Mouse (Mus musculus) testis, postnatal 14 days (tissue): ENCODE measurements around the gene Syde2.
A peak's percentile ranks its signal among the peaks of the same experiment; 100 is the strongest.

Experiments
- DNase-seq: peaks from one replicate; pipeline ENCODE4 v3.0.0; 2021; ENCODE audit warnings: low spot score

The Syde2 gene

GRCm38 (mm10) chr3:146011544-146012218, 24.0 kb downstream of the Syde2 start:
- DNase-seq, result peak; percentile 18

GRCm38 (mm10) chr3:146013490-146013889, 25.8 kb downstream of the Syde2 start:
- DNase-seq, result no peak

DNA sequence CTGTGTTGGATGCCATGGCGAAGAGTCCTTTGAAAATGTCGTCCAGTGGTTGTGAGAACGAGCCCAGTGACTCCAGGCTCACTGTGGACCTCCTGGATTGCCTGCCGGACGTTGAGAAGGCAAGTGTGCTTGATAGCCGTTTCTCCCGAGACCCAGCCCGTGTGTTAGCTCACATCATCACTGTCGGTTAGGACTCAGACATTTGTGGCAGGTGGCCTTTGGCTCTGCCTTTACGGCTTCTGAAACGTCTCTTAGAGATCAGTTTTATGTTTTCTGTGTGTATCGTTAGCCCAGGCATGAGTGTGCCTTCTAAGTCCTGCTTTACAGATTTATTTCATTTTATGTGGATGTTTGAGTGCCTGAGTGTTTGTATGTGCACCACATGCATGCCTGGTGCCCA, 26.7 kb downstream of the Syde2 start:
- DNase-seq, result no peak

- DNase-seq, result no peak
These were observed 29.3 kb downstream of the Syde2 start for GRCm38 (mm10) chr3:146016979-146017378.

GRCm38 (mm10) chr3:146017521-146017920, 29.9 kb downstream of the Syde2 start:
- DNase-seq, result no peak

GRCm38 (mm10) chr3:146022232-146022631, 34.6 kb downstream of the Syde2 start:
- no peak for DNase-seq

DNA sequence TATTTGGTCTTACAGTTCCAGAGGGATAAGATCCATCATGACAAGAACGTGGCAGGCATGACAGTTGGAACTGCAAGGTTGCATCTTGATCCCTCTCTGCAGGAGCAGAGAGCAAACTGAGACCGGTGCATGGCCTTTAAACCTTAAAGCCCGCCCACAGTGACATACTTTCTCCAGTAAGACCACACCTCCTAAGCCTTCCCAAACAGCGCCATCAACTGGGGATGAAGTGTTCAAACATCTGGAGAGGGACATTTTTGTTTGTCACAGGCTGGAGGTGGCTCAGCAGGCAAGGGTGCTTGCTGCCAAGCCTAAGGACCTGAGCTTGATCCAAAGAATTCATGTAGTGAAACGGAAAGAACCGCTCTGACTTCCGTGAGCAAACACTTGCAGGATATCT, 37.1 kb downstream of the Syde2 start:
- DNase-seq, result no peak

GRCm38 (mm10) chr3:146025499-146025898, 37.8 kb downstream of the Syde2 start:
- no peak for DNase-seq

DNA sequence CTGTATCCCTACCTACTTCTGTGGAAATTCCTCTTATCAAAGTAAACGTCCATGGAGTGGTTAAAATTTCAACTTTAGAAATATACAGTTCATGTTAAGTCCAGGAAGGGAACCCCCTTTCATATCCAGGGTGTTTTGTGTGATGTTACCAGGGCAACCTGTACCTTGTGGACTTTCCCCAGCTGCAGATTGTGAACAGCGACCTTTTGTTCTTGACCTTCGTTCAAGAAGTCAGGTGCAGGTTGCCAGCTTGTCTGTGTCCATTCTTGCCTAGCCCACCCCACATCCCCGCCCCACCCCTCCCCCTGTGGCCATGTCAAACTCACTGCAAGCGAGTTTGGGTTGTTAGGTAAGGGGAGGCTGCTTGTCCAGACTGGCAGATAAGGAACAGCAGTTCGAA, 39.4 kb downstream of the Syde2 start:
- peak; percentile 16 for DNase-seq

DNA sequence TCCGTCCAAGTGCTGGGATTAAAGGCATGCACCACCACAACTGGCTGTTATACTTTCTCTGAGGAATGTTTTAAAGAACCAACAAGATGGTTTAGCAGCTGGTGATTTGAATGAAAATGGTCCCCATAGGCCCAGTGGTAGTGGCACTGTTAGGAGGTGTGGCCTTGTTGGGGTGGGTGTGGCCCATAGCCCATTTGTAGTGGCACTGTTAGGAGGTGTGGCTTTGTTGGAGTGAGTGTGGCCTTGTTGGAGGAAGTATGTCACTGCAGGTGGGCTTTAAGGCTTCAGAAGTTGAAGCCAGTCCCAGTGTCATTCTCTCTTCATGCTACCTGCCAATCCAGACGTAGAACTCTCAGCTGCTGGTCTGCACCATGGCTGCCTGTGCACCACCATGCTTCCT, 40.7 kb downstream of the Syde2 start:
- DNase-seq, result no peak

DNA sequence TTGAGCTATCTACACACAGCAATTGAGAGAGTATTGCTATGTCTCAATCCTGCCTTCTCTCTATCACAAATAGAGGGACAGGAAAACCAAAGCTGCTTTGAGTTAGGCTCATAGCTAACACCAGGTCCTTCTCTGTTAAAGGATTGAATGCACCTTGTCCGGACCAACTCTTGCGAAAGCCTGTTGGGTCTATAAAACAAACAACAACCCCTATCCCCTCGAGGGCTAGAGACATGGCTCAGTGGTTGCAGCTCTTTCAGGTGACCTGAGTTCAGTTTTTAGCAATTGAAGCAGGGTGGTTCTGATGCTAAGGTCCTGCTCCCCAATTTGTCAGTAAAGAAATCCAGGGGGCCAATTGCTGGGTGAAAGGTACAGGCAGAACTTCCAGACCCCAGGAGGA, 41.6 kb downstream of the Syde2 start:
- DNase-seq, result no peak

DNA sequence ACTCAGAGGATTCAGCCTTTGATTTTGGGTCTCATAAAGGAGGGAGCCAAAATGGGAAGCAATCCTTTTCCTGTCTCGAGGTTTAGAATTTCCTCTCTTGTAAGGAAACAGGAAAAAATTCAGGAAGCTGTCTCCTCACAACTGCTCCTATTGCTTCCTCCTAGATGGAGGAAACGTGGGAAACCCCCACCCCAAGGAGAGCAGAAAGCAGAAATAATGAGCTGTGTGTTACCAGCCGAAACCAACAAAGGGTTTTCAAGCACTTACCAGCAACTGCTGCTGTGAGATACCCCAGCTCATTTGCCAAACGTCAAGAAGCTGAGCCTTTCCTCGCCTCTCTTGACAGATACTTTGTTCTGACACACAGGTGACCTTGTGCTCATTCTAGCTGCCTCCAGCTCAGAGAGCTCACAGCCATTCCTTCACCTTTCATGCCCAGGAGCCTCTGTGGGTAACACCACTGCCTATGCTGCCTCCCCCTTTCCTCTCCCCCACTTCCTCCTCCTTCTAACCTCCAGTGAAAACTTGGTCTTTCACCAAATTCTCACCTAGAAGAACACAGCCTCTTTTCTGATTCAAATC, 42.7 kb downstream of the Syde2 start:
- DNase-seq, result no peak

DNA sequence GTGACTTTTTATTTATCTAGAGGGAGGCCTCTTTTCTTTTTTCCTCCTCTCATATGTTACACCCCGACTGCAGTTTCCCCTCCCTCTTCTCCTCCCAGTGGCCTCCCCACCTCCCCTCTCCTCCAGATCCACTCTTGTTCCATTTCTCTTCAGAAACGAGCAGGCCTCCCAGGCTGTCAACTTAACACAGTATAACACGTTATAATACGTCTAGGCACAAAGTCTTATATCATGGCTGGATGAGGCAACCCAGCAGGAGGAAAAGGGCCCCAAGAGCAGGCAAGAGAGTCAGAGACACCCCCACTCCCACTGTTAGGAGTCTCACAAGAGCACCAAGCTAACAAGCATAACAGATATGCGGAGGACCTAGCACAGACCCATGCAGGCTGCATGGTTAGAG, 45.3 kb downstream of the Syde2 start:
- DNase-seq, result no peak

GRCm38 (mm10) chr3:146037906-146038305, 50.2 kb downstream of the Syde2 start:
- DNase-seq, result no peak

GRCm38 (mm10) chr3:146039132-146039903, 51.6 kb downstream of the Syde2 start:
- DNase-seq, result no peak

GRCm38 (mm10) chr3:146041382-146041781, 53.7 kb downstream of the Syde2 start:
- no peak for DNase-seq

GRCm38 (mm10) chr3:146044977-146045376, 57.3 kb downstream of the Syde2 start:
- DNase-seq, result no peak

DNA sequence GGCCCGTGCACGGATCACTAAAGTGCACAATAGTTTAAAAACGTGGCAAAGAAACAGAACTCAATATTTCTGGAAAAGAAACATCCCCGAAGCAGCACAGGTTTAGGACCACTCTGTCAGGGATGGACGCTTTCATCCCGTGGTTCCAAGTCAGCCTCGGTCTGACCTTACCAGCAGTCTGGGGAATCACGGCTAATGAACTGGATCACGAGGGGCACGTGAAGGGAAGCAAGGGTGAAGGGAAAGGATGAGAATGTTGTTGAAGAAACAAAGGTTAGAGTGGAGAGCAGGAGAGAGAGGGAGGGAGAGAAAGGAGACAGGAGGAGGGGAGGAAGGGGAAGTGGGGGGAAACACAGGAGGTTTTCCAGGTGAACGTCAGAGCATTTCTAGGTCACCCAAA, 58.4 kb downstream of the Syde2 start:
- DNase-seq, result no peak

- DNase-seq, result peak; percentile 28
These were observed 60.1 kb downstream of the Syde2 start for GRCm38 (mm10) chr3:146047704-146048207.

DNA sequence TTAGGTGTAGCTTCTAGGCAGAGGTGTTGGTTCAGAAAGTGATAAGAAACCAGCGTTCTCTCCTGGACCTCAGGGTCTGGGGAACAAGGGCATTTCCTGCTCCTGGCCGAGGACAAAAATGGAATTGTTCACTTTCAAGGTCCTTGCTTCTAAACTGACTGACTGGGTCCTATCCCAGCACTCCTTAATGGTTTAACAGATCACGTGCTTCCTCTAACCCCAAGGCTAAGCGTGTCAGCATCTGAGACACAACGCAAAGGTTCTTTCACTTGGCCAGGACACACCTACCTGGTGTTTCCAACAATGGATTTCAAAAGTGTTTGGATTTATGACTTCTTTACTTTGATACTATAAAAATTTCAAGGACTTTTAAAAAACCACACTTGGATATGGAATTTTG, 62.3 kb downstream of the Syde2 start:
- no peak for DNase-seq

DNA sequence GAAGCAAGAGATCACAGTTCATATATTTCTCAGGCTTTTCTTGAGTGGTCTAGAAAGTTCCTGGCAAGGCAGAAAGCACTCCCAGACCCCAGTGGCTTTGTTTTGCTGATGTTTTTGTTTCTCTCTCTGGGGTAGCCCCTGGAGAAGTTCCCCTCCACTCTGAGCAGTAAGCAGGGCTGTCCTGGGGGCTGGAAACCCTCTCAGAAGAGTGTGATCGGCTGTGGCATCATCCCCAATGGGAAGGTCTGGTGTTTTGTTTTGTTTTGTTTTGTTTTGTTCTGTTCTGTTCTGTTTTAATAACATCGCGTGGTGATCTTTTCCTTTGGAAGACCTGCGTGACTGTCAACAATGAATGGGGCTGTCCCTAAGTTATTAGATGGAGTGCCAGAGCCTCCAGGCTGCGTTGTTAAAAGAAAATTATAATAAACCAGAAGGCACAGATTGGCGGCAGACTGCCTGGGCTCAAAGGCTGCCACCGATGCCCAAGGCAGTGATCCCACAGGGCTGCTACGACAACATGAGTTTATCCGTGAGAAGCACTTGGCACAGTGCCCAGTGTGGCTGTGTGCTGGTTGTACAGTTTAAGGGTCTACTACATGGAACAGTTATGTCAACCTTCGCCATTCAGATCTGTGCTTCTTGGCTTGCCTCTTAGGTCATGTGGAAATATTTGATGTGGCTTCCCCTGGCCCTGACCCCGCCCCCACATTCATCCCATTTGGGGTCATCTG, 63.8 kb downstream of the Syde2 start:
- no peak for DNase-seq

DNA sequence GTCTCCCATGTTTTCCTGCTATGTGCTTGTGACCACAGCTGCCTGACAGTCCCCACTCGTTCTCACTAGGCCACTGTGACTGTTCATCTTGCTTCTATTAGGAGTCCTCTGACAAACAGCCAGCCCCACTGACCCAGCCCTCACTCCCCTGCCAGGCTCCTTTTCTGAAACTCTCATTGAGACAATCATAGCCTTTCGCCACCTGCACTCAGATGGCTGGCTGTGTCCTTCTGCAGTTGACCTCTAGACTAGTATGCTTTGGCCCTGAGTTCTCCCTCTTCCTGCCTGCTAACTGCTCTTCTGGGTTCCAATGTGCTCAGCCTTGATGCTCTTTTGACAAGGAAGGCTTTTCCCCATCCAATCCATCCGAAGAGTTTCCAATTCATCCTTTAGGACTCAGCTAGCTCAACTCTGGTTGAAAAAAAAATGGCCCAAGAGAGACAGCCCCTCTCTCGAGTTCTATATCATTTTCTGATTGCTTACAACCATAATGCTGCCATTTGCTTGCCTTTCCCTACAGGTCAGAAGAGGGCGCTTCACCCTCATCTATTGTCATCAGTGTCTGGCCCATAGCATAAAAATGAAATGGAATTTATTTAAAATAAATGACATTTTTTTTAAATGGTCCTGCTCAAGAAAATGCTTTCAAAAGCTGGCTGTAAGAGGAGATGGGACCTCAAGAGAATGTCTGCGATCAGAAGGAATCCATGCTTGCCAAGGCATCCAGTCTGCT, 65.6 kb downstream of the Syde2 start:
- DNase-seq, result no peak
